Mouse (Mus musculus): Measurements from ENCODE around the gene Guca2b. TPM values are rescaled to one million over a fixed set of nuclear protein-coding genes. Genes with fewer than 3 reads are reported as not detected.

The Guca2b gene
- 2.2 TPM in 1 of 2 replicates, not detected in the other for polyA plus RNA-seq (2011; ENCODE audit: insufficient read depth, insufficient read length, low replicate concordance, missing spikeins)

DNA sequence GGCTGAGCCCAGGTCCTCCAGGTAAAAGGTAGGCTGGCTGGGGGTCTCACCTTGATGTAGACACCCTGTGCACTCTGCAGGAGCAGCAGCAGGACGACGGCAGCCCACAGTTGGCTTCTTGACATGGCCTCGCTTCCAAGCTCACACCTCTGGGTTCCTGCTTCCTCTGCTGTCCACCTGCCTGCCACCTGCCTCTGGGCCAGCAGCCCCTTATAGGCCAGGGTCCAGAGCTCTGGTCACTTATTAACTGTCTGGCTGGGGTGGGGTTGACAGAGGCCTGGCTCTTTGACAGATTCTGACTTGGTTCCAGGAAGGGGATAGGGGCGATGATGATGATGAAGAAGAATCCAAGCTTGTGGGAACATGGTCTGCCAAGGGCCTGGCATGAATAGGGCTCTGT, at the start of gene Guca2b:
Guca2b (minus strand) TSS at position 224 of the 400 bp plus-strand sequence.
- 67% methylated on average over 4 of the region's 4 CpGs for WGBS
- no peak within 1 kb of the TSS for H3K27ac ChIP-seq (ENCODE audit: control insufficient read depth, insufficient read depth, low read depth, low read length, poor library complexity)
- TF ChIP-seq CTCF (IDR thresholded peaks at IDR 0.05; ENCODE audit: control insufficient read depth, insufficient read depth, low read length) = no peak
- no peak for TF ChIP-seq POLR2A (IDR thresholded peaks at IDR 0.05; ENCODE audit: borderline replicate concordance, control insufficient read depth, low read depth, low read length)
- no peak within 1 kb of the TSS for H3K4me3 ChIP-seq (replicated peaks; ENCODE audit: control insufficient read depth, low read depth, low read length)
- H3K4me1 ChIP-seq (ENCODE audit: control insufficient read depth, insufficient read depth, low read length) = no peaks in the 10 kb centered on the region; the same call in 1 of the 2 replicates

DNA sequence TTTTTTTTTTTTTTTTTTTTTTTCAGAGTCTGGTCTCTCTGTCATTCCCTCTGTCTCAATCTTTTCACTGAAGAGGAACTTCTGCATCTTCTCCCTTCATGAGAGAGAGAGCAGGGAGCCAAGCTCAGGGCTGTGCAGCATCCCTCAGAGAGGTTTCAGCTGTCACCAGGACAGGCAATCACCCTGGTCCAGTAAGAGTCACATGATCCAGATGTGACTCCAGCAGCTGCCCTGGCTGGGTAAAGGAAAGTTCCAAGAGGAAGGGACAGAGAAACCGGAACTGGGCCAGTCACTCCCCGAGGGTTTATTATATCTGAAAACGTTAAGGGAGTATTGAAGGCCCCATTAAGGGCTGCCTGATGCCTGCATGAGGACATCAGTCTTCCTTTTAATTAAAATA, 49.0 kb upstream of the Guca2b start:
- Histone ChIP-seq H3K27ac (ENCODE audit: control insufficient read depth, insufficient read depth, low read depth, low read length, poor library complexity) (no peak overlapping the region), H3K4me3 (replicated peaks; ENCODE audit: control insufficient read depth, low read depth, low read length) (no peak overlapping the region), H3K4me1 (ENCODE audit: control insufficient read depth, insufficient read depth, low read length) (no peaks in the 10 kb centered on the region)
- 50% methylated on average over 3 of the region's 3 CpGs for WGBS
- TF ChIP-seq POLR2A (IDR thresholded peaks at IDR 0.05; ENCODE audit: borderline replicate concordance, control insufficient read depth, low read depth, low read length) (no peak), CTCF (IDR thresholded peaks at IDR 0.05; ENCODE audit: control insufficient read depth, insufficient read depth, low read length) (no peak)

DNA sequence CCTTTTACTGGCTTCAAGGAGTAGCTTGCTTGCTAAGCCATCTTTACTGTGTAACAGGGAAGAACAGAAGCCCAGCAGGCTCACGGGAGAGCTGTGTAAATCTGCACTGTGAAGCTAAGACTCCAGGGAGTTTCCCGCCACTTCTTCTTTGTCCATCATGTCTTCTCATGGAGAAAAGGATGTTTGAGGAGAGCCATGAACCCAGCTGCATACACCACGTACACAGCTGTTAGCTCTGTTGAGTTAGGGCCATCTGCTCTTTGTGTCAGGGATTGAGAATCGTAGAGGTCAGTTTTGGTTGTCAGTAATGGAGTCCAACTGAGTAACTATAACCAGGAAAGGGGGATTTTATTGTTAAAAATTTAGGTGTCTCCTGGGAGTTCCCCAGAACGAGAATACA, 48.6 kb upstream of the Guca2b start:
- no peak overlapping the region for H3K4me3 ChIP-seq (replicated peaks; ENCODE audit: control insufficient read depth, low read depth, low read length)
- WGBS = 66% methylated on average over 5 of the region's 5 CpGs
- no peak overlapping the region for H3K27ac ChIP-seq (ENCODE audit: control insufficient read depth, insufficient read depth, low read depth, low read length, poor library complexity)
- TF ChIP-seq CTCF (IDR thresholded peaks at IDR 0.05; ENCODE audit: control insufficient read depth, insufficient read depth, low read length) (no peak), POLR2A (IDR thresholded peaks at IDR 0.05; ENCODE audit: borderline replicate concordance, control insufficient read depth, low read depth, low read length) (no peak)
- H3K4me1 ChIP-seq (ENCODE audit: control insufficient read depth, insufficient read depth, low read length) = no peaks in the 10 kb centered on the region

DNA sequence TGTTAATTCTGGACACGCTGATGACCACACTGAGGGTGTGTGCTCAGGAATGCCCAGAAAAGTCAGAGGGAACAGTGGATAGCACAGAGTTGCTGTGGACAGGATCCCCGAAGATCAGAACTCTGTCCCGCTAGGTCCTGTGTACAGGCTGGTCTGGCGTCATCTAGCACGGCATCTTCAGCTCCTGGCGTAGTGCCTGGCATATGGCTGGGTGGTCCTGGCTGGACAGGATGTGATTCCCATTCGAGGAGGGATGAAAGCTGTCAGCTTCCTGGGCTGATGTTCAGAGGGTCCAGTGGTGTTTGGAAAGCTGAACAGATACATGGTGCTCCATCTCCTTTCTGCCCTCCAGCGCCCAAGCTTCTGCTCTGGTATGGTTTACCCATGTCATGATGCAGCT, 45.2 kb upstream of the Guca2b start:
- WGBS = 87% methylated on average over 8 of the region's 8 CpGs
- no peak overlapping the region for H3K27ac ChIP-seq (ENCODE audit: control insufficient read depth, insufficient read depth, low read depth, low read length, poor library complexity)
- H3K4me1 ChIP-seq (ENCODE audit: control insufficient read depth, insufficient read depth, low read length) = no peaks in the 10 kb centered on the region
- TF ChIP-seq POLR2A (IDR thresholded peaks at IDR 0.05; ENCODE audit: borderline replicate concordance, control insufficient read depth, low read depth, low read length) (no peak), CTCF (IDR thresholded peaks at IDR 0.05; ENCODE audit: control insufficient read depth, insufficient read depth, low read length) (no peak)
- no peak overlapping the region for H3K4me3 ChIP-seq (replicated peaks; ENCODE audit: control insufficient read depth, low read depth, low read length)

DNA sequence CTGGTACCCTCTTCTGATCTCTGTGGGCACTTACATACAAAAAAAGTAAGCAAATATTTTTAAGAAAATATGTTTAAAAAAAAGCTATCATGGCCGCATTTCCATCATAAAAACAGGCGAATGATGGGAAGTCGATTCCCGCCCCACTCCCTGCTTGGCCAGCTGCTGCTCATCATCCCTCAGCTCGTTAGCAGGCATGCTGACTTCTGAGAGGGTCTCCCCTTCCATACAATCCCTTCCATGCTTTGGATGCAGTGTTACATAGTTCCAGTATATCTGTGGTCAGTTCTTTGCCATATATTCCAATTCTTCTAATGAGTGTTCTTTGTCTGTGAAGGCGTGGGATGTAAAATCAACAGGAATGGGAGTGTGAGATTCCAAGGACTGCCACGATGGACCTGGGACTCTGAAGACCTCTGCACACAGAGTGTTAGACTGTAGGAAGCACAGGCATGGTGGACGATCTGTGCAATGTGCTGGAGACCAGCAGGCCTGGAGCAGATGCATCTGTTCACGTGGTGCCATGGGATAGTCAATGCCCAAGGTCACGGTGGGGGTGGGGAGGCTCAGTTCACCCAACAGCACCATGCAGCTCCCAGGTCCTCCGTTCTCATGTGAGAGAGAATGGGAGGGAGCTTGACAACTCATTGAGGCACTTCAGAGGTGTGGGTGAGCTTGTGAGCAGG, 42.7 kb upstream of the Guca2b start:
- Histone ChIP-seq H3K4me3 (replicated peaks; ENCODE audit: control insufficient read depth, low read depth, low read length) (no peak overlapping the region), H3K27ac (ENCODE audit: control insufficient read depth, insufficient read depth, low read depth, low read length, poor library complexity) (no peak overlapping the region), H3K4me1 (ENCODE audit: control insufficient read depth, insufficient read depth, low read length) (no peaks in the 10 kb centered on the region)
- 79% methylated on average over 11 of the region's 11 CpGs for WGBS
- TF ChIP-seq CTCF (IDR thresholded peaks at IDR 0.05; ENCODE audit: control insufficient read depth, insufficient read depth, low read length) (no peak), POLR2A (IDR thresholded peaks at IDR 0.05; ENCODE audit: borderline replicate concordance, control insufficient read depth, low read depth, low read length) (no peak)

DNA sequence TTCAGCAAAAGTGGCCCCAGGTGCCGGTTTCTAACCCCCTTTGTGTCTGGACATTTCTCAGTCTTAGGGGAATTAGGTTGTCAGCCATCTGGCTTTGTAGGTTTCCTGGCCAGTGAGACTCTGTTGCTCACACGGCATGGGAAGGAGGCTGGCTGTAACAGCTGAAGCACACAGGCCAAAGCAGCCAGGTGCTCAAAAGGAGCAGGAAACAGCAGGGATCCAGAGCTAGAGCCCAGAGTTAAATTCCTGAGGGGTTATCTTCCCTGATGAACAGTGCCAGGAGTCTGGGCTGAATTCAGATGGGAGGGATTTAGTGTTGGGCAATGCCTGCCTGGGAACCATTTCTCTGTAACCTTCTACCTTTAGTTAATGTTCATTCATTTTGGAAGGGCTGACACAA, 39.6 kb upstream of the Guca2b start:
- H3K4me1 ChIP-seq (ENCODE audit: control insufficient read depth, insufficient read depth, low read length) = no peaks in the 10 kb centered on the region
- H3K27ac ChIP-seq (ENCODE audit: control insufficient read depth, insufficient read depth, low read depth, low read length, poor library complexity) = no peak overlapping the region
- no peak overlapping the region for H3K4me3 ChIP-seq (replicated peaks; ENCODE audit: control insufficient read depth, low read depth, low read length)
- 53% methylated on average over 2 of the region's 2 CpGs for WGBS
- TF ChIP-seq CTCF (IDR thresholded peaks at IDR 0.05; ENCODE audit: control insufficient read depth, insufficient read depth, low read length) (no peak), POLR2A (IDR thresholded peaks at IDR 0.05; ENCODE audit: borderline replicate concordance, control insufficient read depth, low read depth, low read length) (no peak)

DNA sequence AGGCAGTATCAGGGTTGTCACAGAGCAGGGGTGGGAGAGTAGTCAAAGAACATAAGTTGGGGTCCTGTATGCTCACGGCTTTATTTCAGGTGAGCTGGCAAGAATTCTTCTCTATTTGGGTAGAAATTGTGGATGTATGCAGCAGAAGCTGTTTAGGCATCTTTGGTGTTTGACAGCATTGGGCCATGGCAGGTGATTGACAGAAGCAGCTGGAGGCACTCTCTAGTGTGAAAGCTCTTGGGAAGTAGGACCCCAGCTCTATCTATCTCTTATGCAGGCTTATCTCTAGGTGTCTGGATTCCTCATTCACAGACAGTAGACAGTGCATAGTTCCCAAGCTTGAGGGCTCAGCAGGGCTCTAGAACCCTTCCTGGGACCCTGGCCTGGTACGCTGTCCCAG, 27.0 kb upstream of the Guca2b start:
- no peak overlapping the region for H3K27ac ChIP-seq (ENCODE audit: control insufficient read depth, insufficient read depth, low read depth, low read length, poor library complexity)
- TF ChIP-seq CTCF (IDR thresholded peaks at IDR 0.05; ENCODE audit: control insufficient read depth, insufficient read depth, low read length) (no peak), POLR2A (IDR thresholded peaks at IDR 0.05; ENCODE audit: borderline replicate concordance, control insufficient read depth, low read depth, low read length) (no peak)
- no peak overlapping the region for H3K4me3 ChIP-seq (replicated peaks; ENCODE audit: control insufficient read depth, low read depth, low read length)
- no peaks in the 10 kb centered on the region for H3K4me1 ChIP-seq (ENCODE audit: control insufficient read depth, insufficient read depth, low read length)
- 76% methylated on average over 2 of the region's 2 CpGs for WGBS

DNA sequence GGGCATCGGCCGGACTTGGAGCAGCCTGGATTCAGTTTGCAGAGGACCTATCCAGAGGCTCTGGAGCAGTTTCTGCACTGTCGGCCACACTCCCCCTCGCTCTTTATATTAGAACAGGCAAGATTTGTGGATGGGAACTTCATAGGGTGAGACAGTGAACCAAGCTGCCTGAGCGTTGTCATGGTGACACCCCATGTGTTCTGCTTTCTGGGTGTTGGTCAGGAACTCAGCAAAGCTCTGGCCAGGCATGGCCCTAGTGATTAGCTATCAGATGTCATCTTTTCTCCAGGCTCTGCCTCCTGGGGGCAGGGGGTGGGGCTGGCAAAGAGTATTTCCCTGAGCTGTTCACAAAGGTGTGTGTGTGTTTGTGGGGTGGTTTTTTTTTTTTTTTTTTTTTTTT, 23.8 kb upstream of the Guca2b start:
- Histone ChIP-seq H3K4me1 (ENCODE audit: control insufficient read depth, insufficient read depth, low read length) (no peaks in the 10 kb centered on the region), H3K27ac (ENCODE audit: control insufficient read depth, insufficient read depth, low read depth, low read length, poor library complexity) (no peak overlapping the region), H3K4me3 (replicated peaks; ENCODE audit: control insufficient read depth, low read depth, low read length) (no peak overlapping the region)
- 44% methylated on average over 5 of the region's 5 CpGs for WGBS
- TF ChIP-seq CTCF (IDR thresholded peaks at IDR 0.05; ENCODE audit: control insufficient read depth, insufficient read depth, low read length) = no peak
- TF ChIP-seq POLR2A (IDR thresholded peaks at IDR 0.05; ENCODE audit: borderline replicate concordance, control insufficient read depth, low read depth, low read length) = no peak
